Mouse (Mus musculus): ENCODE measurements around the gene Cacna1h.

Gene Cacna1h

GRCm38 (mm10) chr17:25445841-25446240 lies 12.3 kb upstream of the Cacna1h start:
- no peak for DNase-seq (ENCODE audit: low read depth, low spot score)

- no peak for DNase-seq (ENCODE audit: low read depth, low spot score)
Observed at GRCm38 (mm10) chr17:25445074-25445473, 11.5 kb upstream of the Cacna1h start.

DNA sequence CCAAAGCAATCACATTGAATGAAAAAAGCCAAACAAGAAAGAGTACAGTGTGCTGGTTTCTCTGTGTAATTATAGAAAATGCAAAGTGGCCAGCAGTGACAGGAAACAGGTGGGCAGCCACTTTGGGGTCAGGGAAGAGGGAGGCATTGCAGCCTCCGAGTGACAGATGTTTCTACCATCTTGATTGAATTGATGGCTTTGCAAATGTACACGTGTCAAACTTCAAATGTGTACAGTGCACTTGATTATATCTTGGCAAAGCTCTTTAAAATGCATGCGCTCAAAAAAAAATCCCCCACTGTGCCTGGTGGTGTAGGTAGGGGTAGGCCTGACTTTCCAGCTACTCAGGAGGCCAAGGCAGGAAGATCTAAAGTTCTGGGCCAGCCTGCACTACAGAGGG lies 9.3 kb upstream of the Cacna1h start:
- DNase-seq (ENCODE audit: low read depth, low spot score): no peak

DNA sequence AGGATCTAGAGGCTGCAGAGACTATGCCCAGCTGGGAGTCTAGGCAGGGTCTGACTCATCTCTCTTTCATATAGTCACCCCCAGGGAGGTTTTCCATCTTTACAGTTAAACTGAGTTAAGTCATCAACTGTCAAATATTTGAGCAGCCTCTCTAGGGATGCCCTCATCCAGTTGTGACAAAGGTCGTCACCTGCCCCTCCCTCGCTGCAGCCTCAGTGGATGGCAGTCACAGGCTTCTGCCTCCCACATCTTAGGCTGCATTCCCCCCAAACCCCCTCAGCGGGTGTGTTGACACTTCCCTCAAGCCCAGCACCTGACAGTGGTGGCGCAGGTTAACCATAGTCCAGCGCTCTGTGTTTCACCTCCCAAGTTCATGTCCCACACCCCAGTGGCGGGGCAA lies 7.8 kb upstream of the Cacna1h start:
- DNase-seq (ENCODE audit: low read depth, low spot score): no peak

GRCm38 (mm10) chr17:25433223-25433616 lies 363 bp downstream of the Cacna1h start:
- peak; percentile 43 for DNase-seq (ENCODE audit: low read depth, low spot score)

GRCm38 (mm10) chr17:25432433-25433181 lies 976 bp downstream of the Cacna1h start:
- peak; percentile 51 for DNase-seq (ENCODE audit: low read depth, low spot score)

DNA sequence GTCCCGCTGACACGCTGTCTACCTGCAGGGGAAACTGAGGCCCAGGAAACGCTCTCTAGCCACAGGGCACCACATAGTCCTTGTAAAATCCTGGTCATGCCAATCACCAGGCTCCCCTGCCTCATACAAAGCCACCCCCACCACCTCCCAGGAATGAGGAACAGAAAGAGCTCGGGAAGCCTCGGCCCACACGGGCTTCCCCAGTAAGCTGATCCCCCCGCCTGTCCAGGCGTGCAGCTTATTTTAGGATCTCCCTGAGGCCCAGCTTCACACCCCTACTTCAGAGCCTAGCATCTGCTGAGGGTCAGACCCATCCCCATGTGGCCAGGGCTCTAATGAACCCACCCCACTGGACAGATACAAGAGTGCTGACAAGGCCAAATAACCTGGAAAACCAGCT lies 3.0 kb downstream of the Cacna1h start:
- DNase-seq (ENCODE audit: low read depth, low spot score): no peak

DNA sequence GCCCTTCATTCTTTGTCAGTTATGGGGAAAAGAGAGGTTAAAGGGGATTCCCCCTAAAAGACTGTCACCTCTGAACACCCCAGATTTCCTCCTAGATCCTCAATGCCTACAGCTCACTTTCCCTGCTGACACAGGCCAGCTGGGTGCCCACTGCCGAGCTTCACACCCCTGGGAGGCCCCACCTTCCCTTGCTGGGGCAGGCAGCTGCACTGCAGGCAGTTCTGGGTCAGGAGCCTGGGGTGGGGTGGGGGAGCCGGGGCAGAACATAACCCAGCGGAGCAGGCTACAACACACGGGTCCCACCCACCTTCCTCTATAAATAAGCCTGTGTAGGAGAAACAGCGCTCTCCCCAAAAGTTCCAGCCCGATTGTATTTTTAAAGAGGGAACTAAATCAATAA lies 3.7 kb downstream of the Cacna1h start:
- no peak for DNase-seq (ENCODE audit: low read depth, low spot score)

DNA sequence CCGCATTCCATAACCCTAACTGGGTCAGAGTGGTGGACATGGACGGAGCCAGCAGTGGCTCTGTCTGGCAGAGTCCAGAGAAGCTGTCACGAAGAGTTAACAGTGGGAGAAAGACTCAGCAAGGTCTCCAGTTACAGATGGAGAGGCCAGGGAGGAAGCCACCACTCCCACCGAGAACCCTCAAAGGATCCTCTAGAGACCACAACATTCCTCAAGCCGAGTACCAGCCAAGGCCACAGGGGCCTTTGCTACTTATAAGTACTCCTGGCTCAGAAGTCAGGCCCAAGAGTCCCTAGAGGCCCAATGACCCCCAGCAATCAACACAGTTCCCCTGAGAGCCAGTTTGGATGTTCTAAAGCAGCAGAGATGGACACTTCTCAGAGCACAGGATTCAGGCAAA lies 4.3 kb downstream of the Cacna1h start:
- DNase-seq (ENCODE audit: low read depth, low spot score): no peak

DNA sequence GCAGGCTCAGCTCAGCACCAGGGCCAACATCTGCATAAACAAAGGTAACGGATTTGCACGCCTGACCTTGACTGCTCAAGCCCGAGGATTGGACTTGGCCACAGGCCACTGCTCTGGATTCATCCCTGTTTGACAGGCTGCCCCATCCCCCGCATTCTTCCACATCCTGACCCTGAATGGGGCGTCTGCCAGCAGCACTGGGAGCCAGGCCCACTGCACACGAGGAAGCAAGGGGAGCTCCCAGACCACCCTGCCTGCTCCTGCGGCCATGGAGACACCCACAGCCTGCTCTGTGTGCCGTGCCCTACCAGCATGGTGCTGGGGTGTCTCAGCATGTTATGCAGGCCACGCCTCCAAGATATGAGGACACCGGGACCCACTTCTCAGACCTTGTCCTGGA lies 6.1 kb downstream of the Cacna1h start:
- no peak for DNase-seq (ENCODE audit: low read depth, low spot score)

GRCm38 (mm10) chr17:25425996-25426395 lies 7.6 kb downstream of the Cacna1h start:
- no peak for DNase-seq (ENCODE audit: low read depth, low spot score)

DNA sequence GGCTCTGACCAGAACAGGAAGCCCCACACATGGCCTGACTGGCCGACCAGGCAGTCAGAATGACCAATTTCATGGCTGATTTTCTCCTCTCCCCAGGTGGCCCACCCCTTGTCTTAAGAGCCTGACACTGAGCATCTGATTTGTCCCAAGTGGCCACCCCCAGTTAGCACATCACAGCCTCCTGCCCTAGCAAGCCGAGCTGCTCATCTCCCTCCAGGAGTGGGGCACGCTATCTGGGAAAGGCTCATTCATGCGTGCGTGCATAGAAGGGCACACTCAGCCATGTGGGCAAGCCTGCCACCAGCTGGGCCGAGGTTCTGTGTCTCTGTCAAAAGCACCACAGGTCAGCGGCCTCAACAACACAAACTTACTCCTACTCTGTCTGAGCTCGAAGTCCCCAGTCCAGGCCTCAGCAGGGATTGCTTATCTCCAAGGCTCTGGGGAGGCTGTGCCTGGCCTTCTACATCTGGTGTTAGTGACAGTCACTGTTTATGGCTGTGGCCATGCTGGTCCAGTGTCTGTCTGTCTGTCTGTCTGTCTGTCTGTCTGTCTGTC lies 9.0 kb downstream of the Cacna1h start:
- DNase-seq (ENCODE audit: low read depth, low spot score): no peak

GRCm38 (mm10) chr17:25420998-25421397 lies 12.6 kb downstream of the Cacna1h start:
- DNase-seq (ENCODE audit: low read depth, low spot score): no peak

DNA sequence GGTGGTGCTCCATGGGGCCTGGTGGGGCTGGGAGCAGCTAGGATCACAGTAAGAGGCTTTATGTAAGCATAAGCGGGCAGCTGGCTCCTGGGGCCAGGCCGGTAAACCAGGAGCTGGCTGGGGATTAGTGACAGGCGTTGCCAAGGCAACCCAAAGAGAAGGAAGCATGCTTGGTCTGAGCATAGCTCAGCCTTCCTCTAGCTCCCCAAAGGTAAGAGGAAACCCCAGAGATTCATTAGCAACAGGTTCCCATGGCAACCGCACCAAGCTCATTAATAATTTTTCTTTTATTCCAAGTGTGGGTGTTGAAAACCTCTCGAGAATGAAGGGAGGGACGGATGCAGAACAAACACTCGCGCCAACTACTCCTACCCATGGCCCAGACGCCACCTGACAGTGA lies 14.7 kb downstream of the Cacna1h start:
- DNase-seq (ENCODE audit: low read depth, low spot score): no peak

GRCm38 (mm10) chr17:25417990-25418389 lies 15.6 kb downstream of the Cacna1h start:
- no peak for DNase-seq (ENCODE audit: low read depth, low spot score)

DNA sequence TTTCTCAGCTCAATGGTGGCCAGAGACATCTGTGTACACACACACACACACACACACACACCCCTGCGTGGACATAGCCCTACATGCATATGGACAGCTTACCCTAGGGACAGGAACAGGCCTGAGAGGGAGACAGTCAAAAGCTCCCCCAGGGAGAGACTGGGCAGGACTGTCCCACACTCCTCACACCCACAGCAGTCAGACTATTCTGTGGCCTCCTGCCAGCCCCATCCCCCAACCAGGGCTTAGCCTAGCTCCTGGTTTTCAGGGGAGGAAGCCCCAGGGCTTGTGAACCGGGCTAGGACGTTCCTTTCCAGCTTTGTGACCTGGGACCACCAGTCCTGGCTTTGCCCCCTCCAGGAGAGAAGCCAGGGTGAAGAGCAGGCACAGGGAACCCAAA lies 17.4 kb downstream of the Cacna1h start:
- no peak for DNase-seq (ENCODE audit: low read depth, low spot score)

- DNase-seq (ENCODE audit: low read depth, low spot score): no peak
Observed at GRCm38 (mm10) chr17:25415421-25415913, 18.1 kb downstream of the Cacna1h start.

GRCm38 (mm10) chr17:25414917-25415316 lies 18.7 kb downstream of the Cacna1h start:
- no peak for DNase-seq (ENCODE audit: low read depth, low spot score)

- DNase-seq (ENCODE audit: low read depth, low spot score): no peak
Observed at GRCm38 (mm10) chr17:25414209-25414608, 19.4 kb downstream of the Cacna1h start.

DNA sequence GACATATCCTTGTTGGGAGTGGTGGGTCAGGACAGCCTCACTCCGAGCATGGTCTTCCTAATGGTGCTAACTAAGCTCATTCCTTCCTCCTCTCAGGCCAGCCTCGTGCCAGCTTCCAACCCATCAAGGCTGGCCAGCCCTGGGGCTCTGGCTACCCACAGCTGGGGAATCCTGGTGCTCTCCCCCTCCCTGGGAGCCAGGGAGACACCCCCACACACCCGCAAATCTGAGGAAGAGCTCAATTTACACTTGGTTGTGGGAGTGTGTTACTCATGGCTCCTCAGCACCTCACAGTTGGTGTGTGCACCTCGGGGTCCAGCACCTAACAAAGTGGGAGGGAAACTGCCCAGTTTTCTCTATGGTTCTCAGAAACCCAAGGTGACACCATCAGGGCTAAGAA lies 22.3 kb downstream of the Cacna1h start:
- DNase-seq (ENCODE audit: low read depth, low spot score): no peak

GRCm38 (mm10) chr17:25410786-25411185 lies 22.8 kb downstream of the Cacna1h start:
- no peak for DNase-seq (ENCODE audit: low read depth, low spot score)

- DNase-seq (ENCODE audit: low read depth, low spot score): no peak
Observed at GRCm38 (mm10) chr17:25410180-25410579, 23.4 kb downstream of the Cacna1h start.

DNA sequence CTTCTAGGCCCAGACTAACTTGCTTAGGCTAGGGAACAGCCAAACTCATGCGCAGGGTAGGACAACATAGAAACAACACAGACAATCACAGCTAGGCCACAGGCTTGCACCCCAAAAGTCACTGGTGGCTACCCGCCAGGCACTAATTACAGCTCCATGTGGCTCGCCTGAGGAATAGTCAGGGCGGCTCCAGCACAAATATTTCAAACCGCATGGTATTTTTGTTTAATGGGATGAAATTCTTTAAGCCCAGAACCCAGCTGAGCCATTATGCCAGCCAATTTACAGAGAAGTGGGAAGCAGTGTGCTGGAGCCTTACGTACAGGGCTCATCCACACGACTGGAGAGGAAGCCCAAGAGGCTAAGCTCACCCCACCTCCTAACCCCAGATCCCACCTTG lies 24.0 kb downstream of the Cacna1h start:
- DNase-seq (ENCODE audit: low read depth, low spot score): no peak
